Mouse (Mus musculus) adrenal gland, adult 10 weeks (tissue): ENCODE data around the gene Krtap21-1. TPM values are rescaled to one million over a fixed set of nuclear protein-coding genes. Genes with fewer than 3 reads are reported as not detected.

Experiments
- polyA plus RNA-seq: library from polyadenylated mRNA; stranded (reverse); fragments of 350-450 nt; fragmentation: Illumina TruSeq; extraction: RNeasy Lipid Tissue Mini Kit (QIAGEN cat#74804); gene quantifications from one replicate; pipeline ENCODE4 v1.2.3, GENCODE M21; 2014; ENCODE audit warnings: low read depth, low replicate concordance

The Krtap21-1 gene
- polyA plus RNA-seq, result not detected

DNA sequence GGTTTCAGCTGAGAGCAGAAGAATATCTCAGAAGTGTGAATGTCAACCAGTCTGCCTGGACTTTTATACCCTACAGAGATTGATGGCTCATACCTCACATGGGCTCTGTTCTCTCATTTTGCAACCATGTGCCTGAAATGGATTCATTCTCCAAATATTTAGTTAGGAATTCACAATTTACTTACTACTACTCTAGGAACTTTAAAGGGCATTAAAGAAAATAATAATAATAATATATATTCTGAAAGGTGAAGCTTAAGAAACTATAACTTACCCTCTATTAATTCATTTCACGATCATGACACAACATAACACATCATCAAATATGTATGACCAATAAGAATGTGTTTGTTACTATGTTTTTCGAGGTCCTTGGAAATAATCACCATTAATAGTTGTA, at the start of gene Krtap21-1:
Gene Krtap21-1, minus strand, starts transcription at position 101 of the 400 bp plus-strand sequence.

DNA sequence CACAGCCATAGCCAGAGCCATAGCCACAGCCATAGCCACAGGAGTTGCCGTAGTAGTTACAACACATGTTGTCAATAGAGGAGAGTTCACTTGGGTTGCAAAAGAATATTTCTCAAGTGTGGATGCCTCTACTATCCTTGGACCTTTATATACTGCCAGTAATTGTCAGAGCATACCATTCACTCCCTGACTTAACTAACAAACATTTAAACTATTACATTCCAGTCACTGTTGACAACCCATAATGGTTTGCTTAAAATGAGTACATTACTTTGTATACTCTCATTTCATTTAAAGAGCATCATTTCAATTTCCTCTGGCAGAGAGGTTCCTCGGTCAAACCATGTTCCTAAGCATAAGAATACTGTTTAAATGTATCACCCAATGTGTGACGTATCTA, 16.3 kb upstream of the Krtap21-1 start, which contains the start of gene Krtap6-2:
Gene Krtap6-2, minus strand, starts transcription at position 101 of the 400 bp plus-strand sequence.

Other genes starting within 250 kb of the Krtap21-1 start
- gene Gm9789, start 245.9 kb downstream of the Krtap21-1 start, polyA plus RNA-seq, result not detected
- gene Gm7735, start 234.4 kb downstream of the Krtap21-1 start, polyA plus RNA-seq, result not detected
- gene 1110057P08Rik, start 229.1 kb downstream of the Krtap21-1 start, polyA plus RNA-seq, result not detected
- gene Krtap20-2, start 198.0 kb downstream of the Krtap21-1 start, polyA plus RNA-seq, result not detected
- gene Krtap6-2, start 16.2 kb upstream of the Krtap21-1 start, polyA plus RNA-seq, result not detected
- gene Krtap8-1, start 84.1 kb upstream of the Krtap21-1 start, polyA plus RNA-seq, result not detected
- gene Krtap7-1, start 104.5 kb upstream of the Krtap21-1 start, polyA plus RNA-seq, result not detected
- not detected for gene Krtap11-1, start 167.3 kb upstream of the Krtap21-1 start, polyA plus RNA-seq